Mouse (Mus musculus) neural tube, embryonic 12.5 days (tissue): ENCODE results near the gene Hprt. TPM values are rescaled to one million over a fixed set of nuclear protein-coding genes. Genes with fewer than 3 reads are reported as not detected.
"Not testable (repeated sequence)": the region's sequence is repeated elsewhere in the genome, so short reads cannot be mapped to it uniquely, and the experiment has no call there.

ENCODE experiments used
- ATAC-seq: fragments of 200-750 bp; cut with Nextera tagmentation; 2 replicates; pipeline ENCODE4 v1.8.0; 2017; ENCODE audit warnings: low read depth, mild to moderate bottlenecking, moderate TSS enrichment, moderate library complexity; ENCODE audit not compliant: low FRiP score
- H3K27ac ChIP-seq: fragments of 300-500 bp; sonication (generic); 2 replicates; pipeline ENCODE4 v1.5.1; 2016
- H3K27me3 ChIP-seq: fragments of 300-500 bp; sonication (generic); replicated peaks from 2 replicates; pipeline ENCODE4 v1.6.1; 2016; ENCODE audit warnings: mild to moderate bottlenecking
- H3K36me3 ChIP-seq: fragments of 300-500 bp; sonication (generic); 2 replicates; pipeline ENCODE4 v1.6.1; 2016; ENCODE audit warnings: mild to moderate bottlenecking
- H3K4me1 ChIP-seq: fragments of 300-500 bp; sonication (generic); 2 replicates; pipeline ENCODE4 v1.6.1; 2016
- H3K4me2 ChIP-seq: fragments of 300-500 bp; sonication (generic); replicated peaks from 2 replicates; pipeline ENCODE4 v1.6.1; 2016; ENCODE audit warnings: mild to moderate bottlenecking
- H3K4me3 ChIP-seq: fragments of 300-500 bp; sonication (generic); 2 replicates; pipeline ENCODE4 v1.5.1; 2016
- H3K9ac ChIP-seq: fragments of 300-500 bp; sonication (generic); 2 replicates; pipeline ENCODE4 v1.6.1; 2016; ENCODE audit warnings: mild to moderate bottlenecking
- H3K9me3 ChIP-seq: fragments of 300-500 bp; sonication (generic); 2 replicates; pipeline ENCODE4 v1.6.1; 2016; ENCODE audit warnings: mild to moderate bottlenecking
- WGBS: fragments of 180-500 bp; shearing (Covaris S2); methylation state at CpG from one replicate; pipeline ENCODE4 v1.1.7; 2016; 5-methylcytosine and 5-hydroxymethylcytosine counted together
- polyA plus RNA-seq: library from polyadenylated mRNA; unstranded; fragments of >200 nt; fragmentation: Nextera tagmentation; extraction: Ambion mirVana; gene quantifications from 2 replicates; pipeline ENCODE4 v1.2.1, GENCODE M21; 2016

The Hprt gene
- 71.4 and 76.7 TPM in 2 replicates for polyA plus RNA-seq

- peak within 1 kb of the TSS; percentile 68; the same call in 1 of the 2 replicates for H3K27ac ChIP-seq
- H3K9me3 ChIP-seq = no peaks in the 10 kb centered on the region
- no peaks in the 10 kb centered on the region for H3K27me3 ChIP-seq
- peak within 1 kb of the TSS; percentile 67 for H3K9ac ChIP-seq
- peak; percentile 96 for ATAC-seq
- peak within 1 kb of the TSS; percentile 57 for H3K4me2 ChIP-seq
- H3K4me1 ChIP-seq = no peaks in the 10 kb centered on the region
- H3K4me3 ChIP-seq = peak within 1 kb of the TSS; percentile 60
- 17% methylated on average over 65 of the region's 72 CpGs for WGBS
- H3K36me3 ChIP-seq = no peaks in the 10 kb centered on the region
Measured at GRCm38 (mm10) chrX:52987905-52988783, at the start of gene Hprt. Gene Hprt, plus strand, starts transcription at chrX:52988137.

DNA sequence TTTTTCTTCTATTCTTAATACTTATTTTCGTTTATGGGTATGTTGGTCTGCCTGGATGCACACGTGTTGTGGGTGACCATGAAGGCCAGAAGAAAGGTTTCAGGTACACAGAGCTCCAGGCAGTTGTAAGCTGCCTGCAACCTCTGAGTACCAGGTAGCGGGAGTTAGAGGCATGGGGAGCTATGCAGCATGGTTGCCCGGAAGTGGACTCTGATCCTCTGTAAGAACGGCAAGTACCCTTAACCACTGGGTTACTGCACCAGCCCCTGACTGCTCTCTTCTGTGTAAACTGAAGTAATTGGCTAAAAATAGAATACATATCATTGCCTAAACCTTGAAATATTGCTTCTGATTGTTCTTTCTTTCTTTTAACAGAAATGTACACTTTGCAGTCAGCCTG is 42.4 kb upstream of the Hprt start:
- Histone ChIP-seq H3K36me3 (peaks cover 23% of the 10 kb centered on the region), H3K27ac (no peak overlapping the region), H3K4me3 (no peak overlapping the region), H3K4me2 (no peak overlapping the region), H3K9ac (no peak overlapping the region), H3K9me3 (no peaks in the 10 kb centered on the region), H3K27me3 (no peaks in the 10 kb centered on the region), H3K4me1 (no peaks in the 10 kb centered on the region)
- WGBS = 94% methylated on average over 5 of the region's 5 CpGs
- no peak for ATAC-seq

DNA sequence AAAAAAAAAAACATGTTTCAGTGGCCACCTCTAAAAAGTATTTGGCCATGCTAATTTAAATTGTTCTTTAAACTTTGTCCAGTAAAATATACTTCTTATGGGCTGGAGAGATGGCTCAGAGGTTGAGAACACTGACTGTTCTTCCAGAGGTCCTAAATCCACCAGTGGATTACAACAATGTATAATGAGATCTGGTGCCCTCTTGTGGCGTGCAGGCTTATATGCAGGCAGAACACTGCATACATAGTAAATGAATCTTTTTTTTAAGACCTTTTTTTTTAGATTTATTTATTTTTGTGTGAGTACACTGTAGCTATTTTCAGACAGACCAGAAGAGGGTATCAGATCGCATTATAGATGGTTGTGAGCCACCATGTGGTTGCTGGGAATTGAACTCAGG is 38.2 kb upstream of the Hprt start:
- H3K4me2 ChIP-seq = no peak overlapping the region
- H3K36me3 ChIP-seq = peaks cover 16% of the 10 kb centered on the region
- no peak overlapping the region for H3K9ac ChIP-seq
- H3K4me1 ChIP-seq = no peaks in the 10 kb centered on the region
- H3K9me3 ChIP-seq = no peaks in the 10 kb centered on the region
- ATAC-seq = no peak
- no peak overlapping the region for H3K27ac ChIP-seq
- WGBS = 66% methylated on average over 2 of the region's 2 CpGs
- no peak overlapping the region for H3K4me3 ChIP-seq
- no peaks in the 10 kb centered on the region for H3K27me3 ChIP-seq

GRCm38 (mm10) chrX:52956942-52957341 is 31.0 kb upstream of the Hprt start:
- no peaks in the 10 kb centered on the region for H3K9me3 ChIP-seq
- no peak overlapping the region for H3K4me2 ChIP-seq
- H3K27ac ChIP-seq = no peak overlapping the region
- no peak overlapping the region for H3K4me3 ChIP-seq
- no peaks in the 10 kb centered on the region for H3K27me3 ChIP-seq
- WGBS = 92% methylated on average over 4 of the region's 4 CpGs
- no peaks in the 10 kb centered on the region for H3K4me1 ChIP-seq
- ATAC-seq = no peak
- H3K36me3 ChIP-seq = peaks cover 3% of the 10 kb centered on the region; the same call in 1 of the 2 replicates
- H3K9ac ChIP-seq = no peak overlapping the region

GRCm38 (mm10) chrX:52961559-52962110 is 26.3 kb upstream of the Hprt start:
- no peaks in the 10 kb centered on the region for H3K4me1 ChIP-seq
- H3K4me2 ChIP-seq = no peak overlapping the region
- no peak overlapping the region for H3K4me3 ChIP-seq
- ATAC-seq = no peak
- H3K27me3 ChIP-seq = no peaks in the 10 kb centered on the region
- no peak overlapping the region for H3K27ac ChIP-seq
- 45% methylated on average over 5 of the region's 5 CpGs for WGBS
- H3K9ac ChIP-seq = no peak overlapping the region
- no peaks in the 10 kb centered on the region for H3K9me3 ChIP-seq
- no peaks in the 10 kb centered on the region for H3K36me3 ChIP-seq

DNA sequence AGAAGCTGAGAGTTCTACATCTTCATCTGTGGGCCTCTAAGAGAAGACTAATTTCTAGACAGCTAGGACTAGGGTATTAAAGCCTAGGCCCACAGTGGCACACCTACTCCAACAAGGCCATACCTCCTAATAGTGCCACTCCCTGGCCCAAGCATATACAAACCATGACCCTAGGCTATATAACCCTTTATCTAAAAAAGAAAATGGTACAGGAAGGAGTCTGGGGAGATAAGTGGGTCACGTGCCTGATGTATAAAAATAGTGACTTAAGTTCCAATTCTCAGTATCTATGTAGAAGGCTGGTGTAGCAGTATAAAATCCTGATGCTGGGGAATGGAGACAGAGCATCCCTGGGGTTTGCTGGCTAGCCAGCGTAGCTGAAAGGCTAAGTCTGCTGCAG is 22.8 kb upstream of the Hprt start:
- 89% methylated on average over 2 of the region's 2 CpGs for WGBS
- no peak overlapping the region for H3K4me3 ChIP-seq
- H3K9ac ChIP-seq = no peak overlapping the region
- H3K36me3 ChIP-seq = no peaks in the 10 kb centered on the region
- no peak overlapping the region for H3K4me2 ChIP-seq
- ATAC-seq = no peak
- H3K4me1 ChIP-seq = no peaks in the 10 kb centered on the region
- H3K9me3 ChIP-seq = no peaks in the 10 kb centered on the region
- no peak overlapping the region for H3K27ac ChIP-seq
- H3K27me3 ChIP-seq = no peaks in the 10 kb centered on the region

- 64% methylated on average over 3 of the region's 3 CpGs for WGBS
Measured at GRCm38 (mm10) chrX:52971211-52972006, 16.5 kb upstream of the Hprt start.

DNA sequence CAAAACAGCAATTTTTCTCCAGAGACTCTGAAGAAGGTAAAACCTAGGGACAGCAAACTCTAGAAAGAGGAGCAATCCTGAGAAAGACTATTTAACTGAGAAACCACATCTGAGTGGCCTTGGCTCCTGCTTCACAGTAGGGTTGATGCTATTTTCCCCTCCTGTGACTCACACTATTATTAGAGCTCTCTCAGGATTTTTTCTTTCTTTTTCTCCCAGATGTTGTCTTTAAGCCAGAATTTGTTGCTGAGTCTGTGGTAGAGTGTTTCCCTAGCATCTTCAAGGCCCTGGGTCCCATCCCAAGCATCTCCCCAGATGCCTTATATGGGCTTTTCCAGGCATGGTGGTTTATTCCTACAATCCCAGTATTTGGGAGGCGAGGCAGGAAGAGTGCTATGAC is 15.8 kb upstream of the Hprt start:
- no peaks in the 10 kb centered on the region for H3K4me1 ChIP-seq
- H3K4me2 ChIP-seq = no peak overlapping the region
- H3K4me3 ChIP-seq = no peak overlapping the region
- no peak overlapping the region for H3K9ac ChIP-seq
- no peak overlapping the region for H3K27ac ChIP-seq
- no peaks in the 10 kb centered on the region for H3K36me3 ChIP-seq
- no peak for ATAC-seq
- 77% methylated on average over 1 of the region's 1 CpGs for WGBS
- no peaks in the 10 kb centered on the region for H3K9me3 ChIP-seq
- H3K27me3 ChIP-seq = no peaks in the 10 kb centered on the region

More at GRCm38 (mm10) chrX:52971211-52972006, 16.5 kb upstream of the Hprt start:
- Histone ChIP-seq H3K27ac (no peak overlapping the region), H3K27me3 (no peaks in the 10 kb centered on the region), H3K4me2 (no peak overlapping the region), H3K4me1 (no peaks in the 10 kb centered on the region), H3K4me3 (no peak overlapping the region), H3K9me3 (no peaks in the 10 kb centered on the region), H3K9ac (no peak overlapping the region), H3K36me3 (no peaks in the 10 kb centered on the region)
- no peak for ATAC-seq

GRCm38 (mm10) chrX:52972680-52973079 is 15.3 kb upstream of the Hprt start:
- no peak for ATAC-seq
- Histone ChIP-seq H3K4me1 (no peaks in the 10 kb centered on the region), H3K27me3 (no peaks in the 10 kb centered on the region), H3K9ac (no peak overlapping the region), H3K4me3 (no peak overlapping the region), H3K36me3 (no peaks in the 10 kb centered on the region), H3K4me2 (no peak overlapping the region), H3K9me3 (no peaks in the 10 kb centered on the region), H3K27ac (no peak overlapping the region)
- WGBS = 91% methylated on average over 1 of the region's 1 CpGs

GRCm38 (mm10) chrX:52978576-52978975 is 9.4 kb upstream of the Hprt start:
- no peak overlapping the region for H3K4me2 ChIP-seq
- WGBS = 44% methylated on average over 1 of the region's 1 CpGs
- ATAC-seq = no peak

DNA sequence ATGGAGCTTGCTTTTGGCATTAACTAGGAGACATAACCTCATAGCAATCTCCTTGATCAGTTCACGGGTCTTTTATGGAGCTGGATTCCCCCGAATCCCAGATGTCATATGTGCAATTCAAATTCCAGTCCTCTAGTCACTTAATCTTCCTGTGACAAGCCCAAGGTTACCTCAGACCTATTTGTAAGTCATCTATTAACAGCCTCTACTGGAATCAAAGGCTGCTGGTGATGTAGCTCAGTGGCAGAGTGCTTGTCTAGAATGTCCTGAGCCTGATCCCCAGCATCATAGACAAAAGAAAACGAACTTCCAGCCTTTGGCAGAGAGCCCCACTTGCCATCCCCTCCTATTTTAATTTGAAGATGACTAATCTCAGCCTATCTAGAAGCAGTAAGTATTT is 6.6 kb upstream of the Hprt start:
- Histone ChIP-seq H3K4me2 (no peak overlapping the region), H3K4me1 (no peaks in the 10 kb centered on the region), H3K9ac (no peak overlapping the region), H3K4me3 (no peak overlapping the region), H3K27me3 (no peaks in the 10 kb centered on the region), H3K27ac (no peak overlapping the region), H3K9me3 (no peaks in the 10 kb centered on the region), H3K36me3 (no peaks in the 10 kb centered on the region)
- 70% methylated on average over 3 of the region's 3 CpGs for WGBS
- ATAC-seq = no peak

More at GRCm38 (mm10) chrX:52978576-52978975, 9.4 kb upstream of the Hprt start:
- Histone ChIP-seq H3K9ac (no peak overlapping the region), H3K27me3 (no peaks in the 10 kb centered on the region), H3K9me3 (no peaks in the 10 kb centered on the region), H3K4me1 (no peaks in the 10 kb centered on the region), H3K4me3 (no peak overlapping the region), H3K36me3 (no peaks in the 10 kb centered on the region), H3K27ac (no peak overlapping the region)

- H3K36me3 ChIP-seq, H3K4me1 ChIP-seq, H3K27ac ChIP-seq, H3K4me3 ChIP-seq, H3K27me3 ChIP-seq, H3K4me2 ChIP-seq, H3K9ac ChIP-seq, ATAC-seq, H3K9me3 ChIP-seq: not testable (repeated sequence)
- WGBS = 93% methylated on average over 5 of the region's 5 CpGs
Measured at GRCm38 (mm10) chrX:52994726-52995125, 6.8 kb downstream of the Hprt start.
